Comparison of ENCODE assay signal across 8 mouse cellular contexts in the genomic region with DNA sequence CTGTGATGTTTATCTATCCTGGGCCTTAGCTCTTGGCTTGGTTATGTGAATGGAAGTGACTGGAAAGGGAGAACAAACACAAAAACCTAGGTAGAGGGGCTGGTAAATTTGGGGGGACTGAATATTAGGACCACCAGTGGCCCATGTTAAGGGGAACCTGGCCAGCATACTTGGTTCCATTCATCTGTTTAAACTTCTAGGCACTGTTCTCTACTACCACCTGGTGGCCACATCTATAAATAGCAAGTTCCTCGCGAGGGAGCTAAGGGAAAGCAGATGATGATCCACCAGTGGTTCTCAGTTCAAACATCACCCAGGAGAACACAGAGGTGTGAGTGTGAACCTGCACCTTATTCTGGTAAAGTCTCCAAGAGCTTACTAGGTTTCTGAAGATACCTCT. TPM values are rescaled to one million over a fixed set of nuclear protein-coding genes. Genes with fewer than 3 reads are reported as not detected.
DNase-seq lines count a peak whose midpoint lies in the region; ATAC-seq and TF ChIP-seq lines count a peak whose summit lies in the region.

No protein-coding gene starts in this region.

- ATAC-seq in heart, embryonic 12.5 days (ENCODE audit: insufficient number of reproducible peaks, low FRiP score), result no peak
- ATAC-seq in embryonic facial prominence, embryonic 11.5 days (replicated peaks; ENCODE audit: insufficient number of reproducible peaks, low FRiP score, low TSS enrichment, low read depth), result 0 out of 2 replicates have a peak, but pooled peaks have one; percentile 23
- peak; percentile 74 to 81 for ATAC-seq in hematopoietic stem cell, adult 5-6 weeks (replicated peaks in 1 of 2; ENCODE audit: insufficient read depth in 1 of 2, low FRiP score in 2 of 2, low TSS enrichment in 1 of 2, low read depth in 1 of 2, poor library complexity in 2 of 2, severe bottlenecking in 2 of 2)

- no peaks in the 10 kb centered on the region for H3K79me2 ChIP-seq in heart, adult 2 months (replicated peaks; ENCODE audit: control insufficient read depth, insufficient read depth, low read length)

- no peak; the same call in none of the 2 replicates for TF ChIP-seq CTCF in heart, adult 2 months (IDR thresholded peaks at IDR 0.05)
- peak; percentile 42; the same call in 1 of the 2 replicates for TF ChIP-seq CTCF in spleen, adult 2 months (IDR thresholded peaks at IDR 0.05; ENCODE audit: extremely low read depth, insufficient read depth, insufficient read length, insufficient replicate concordance)

- no peaks in the 10 kb centered on the region for H3K9me3 ChIP-seq in heart, embryonic 12.5 days (replicated peaks)
- no peaks in the 10 kb centered on the region for H3K9me3 ChIP-seq in embryonic facial prominence, embryonic 11.5 days (replicated peaks; ENCODE audit: control insufficient read depth, low read length)

- no peaks in the 10 kb centered on the region for H3K4me1 ChIP-seq in heart, adult 2 months (ENCODE audit: control insufficient read depth, insufficient read depth, low read length)
- peaks cover 8% of the 10 kb centered on the region; the same call in 1 of the 2 replicates for H3K4me1 ChIP-seq in heart, embryonic 12.5 days (replicated peaks)
- H3K4me1 ChIP-seq in embryonic facial prominence, embryonic 11.5 days (ENCODE audit: control insufficient read depth, insufficient read depth, low read length), result no peaks in the 10 kb centered on the region
- H3K4me1 ChIP-seq in spleen, adult 2 months (ENCODE audit: control insufficient read depth, insufficient read depth, insufficient read length), result no peaks in the 10 kb centered on the region

- DNase-seq in heart, adult 2 months, result peak; percentile 56 to 65
- peak; percentile 64 for DNase-seq in adrenal gland, postnatal 14 days
- peak; percentile 81 for DNase-seq in embryonic facial prominence, embryonic 11.5 days (ENCODE audit: low spot score)
- DNase-seq in layer of hippocampus, postnatal 36 days, result peak; percentile 49 to 68
- DNase-seq in mesoderm, embryonic 11.5 days (ENCODE audit: low read depth, low spot score), result peak; percentile 71
- peak; percentile 15 to 52 for DNase-seq in spleen, adult 2 months (ENCODE audit: low read depth in 1 of 2, low spot score in 2 of 2)

- intact Hi-C loops in heart, adult 2 months (cut with DNase I), result loop anchor here (1.0 to 5.0 kb wide), 3 partner anchors 45 to 327 kb away; no protein-coding TSS in a partner anchor

- H3K4me3 ChIP-seq in heart, adult 2 months, result no peak overlapping the region
- H3K4me3 ChIP-seq in heart, embryonic 12.5 days, result no peak overlapping the region
- no peak overlapping the region for H3K4me3 ChIP-seq in embryonic facial prominence, embryonic 11.5 days (ENCODE audit: low read depth, low read length)
- no peak overlapping the region for H3K4me3 ChIP-seq in spleen, adult 2 months (ENCODE audit: extremely low read depth, insufficient read depth, insufficient read length)

- 0% methylated on average over 2 of the region's 2 CpGs for WGBS in heart, adult 2 months
- 3% methylated on average over 2 of the region's 2 CpGs for WGBS in heart, embryonic 12.5 days
- 2% methylated on average over 2 of the region's 2 CpGs for WGBS in embryonic facial prominence, embryonic 11.5 days
- WGBS in spleen, adult 2 months, result 0% methylated on average over 2 of the region's 2 CpGs

- 0 out of 2 replicates have a peak, but pooled peaks have one; percentile 38 for TF ChIP-seq EP300 in heart, adult 2 months (IDR thresholded peaks at IDR 0.05; ENCODE audit: insufficient read depth, low read depth, low read length)

- H3K36me3 ChIP-seq in heart, adult 2 months (ENCODE audit: control insufficient read depth, insufficient read depth, low read length), result no peaks in the 10 kb centered on the region
- peaks cover 28% of the 10 kb centered on the region for H3K36me3 ChIP-seq in heart, embryonic 12.5 days
- H3K36me3 ChIP-seq in embryonic facial prominence, embryonic 11.5 days (replicated peaks; ENCODE audit: control insufficient read depth, insufficient read depth, low read depth, low read length), result no peaks in the 10 kb centered on the region
- H3K36me3 ChIP-seq in spleen, adult 2 months (ENCODE audit: control insufficient read depth, insufficient read depth, low read length), result no peaks in the 10 kb centered on the region

- no peaks in the 10 kb centered on the region for H3K27me3 ChIP-seq in heart, adult 2 months (ENCODE audit: control insufficient read depth, insufficient read depth, low read length)
- H3K27me3 ChIP-seq in heart, embryonic 12.5 days (replicated peaks), result no peaks in the 10 kb centered on the region
- no peaks in the 10 kb centered on the region for H3K27me3 ChIP-seq in embryonic facial prominence, embryonic 11.5 days (ENCODE audit: control insufficient read depth, insufficient read depth, low read length)
- no peaks in the 10 kb centered on the region for H3K27me3 ChIP-seq in spleen, adult 2 months (ENCODE audit: control insufficient read depth, insufficient read depth, low read length)

- H3K27ac ChIP-seq in heart, adult 2 months, result no peak overlapping the region
- no peak overlapping the region for H3K27ac ChIP-seq in heart, embryonic 12.5 days (ENCODE audit: poor library complexity, severe bottlenecking)
- H3K27ac ChIP-seq in embryonic facial prominence, embryonic 11.5 days (replicated peaks; ENCODE audit: low read depth, low read length), result no peak overlapping the region
- H3K27ac ChIP-seq in spleen, adult 2 months (ENCODE audit: insufficient read depth, low read length), result no peak overlapping the region

- TF ChIP-seq POLR2A in heart, adult 2 months (IDR thresholded peaks at IDR 0.05; ENCODE audit: insufficient read depth, low read depth, low read length), result no peak
- TF ChIP-seq POLR2A in spleen, adult 2 months (IDR thresholded peaks at IDR 0.05; ENCODE audit: low read depth, low read length), result no peak

- no peak overlapping the region for H3K9ac ChIP-seq in heart, adult 2 months (ENCODE audit: low read depth, low read length)
- no peak overlapping the region for H3K9ac ChIP-seq in heart, embryonic 12.5 days
- H3K9ac ChIP-seq in embryonic facial prominence, embryonic 11.5 days (replicated peaks; ENCODE audit: low read length), result no peak overlapping the region

- no peak overlapping the region for H3K4me2 ChIP-seq in heart, embryonic 12.5 days
- H3K4me2 ChIP-seq in embryonic facial prominence, embryonic 11.5 days (ENCODE audit: low read depth, low read length), result no peak overlapping the region

RNA-seq across cellular contexts. Expression of a gene that starts 34.4 kb away (rescaled TPM):
- total RNA-seq in heart, adult 2 months (2021), result 1 to 10 TPM in 1 of 2 experiments, under 1 TPM in 1; 0.84 to 1.0 TPM
- polyA plus RNA-seq in heart, adult 2 months (2012; rRNA removed), result 2.5 and 2.8 TPM in 2 replicates
- polyA plus RNA-seq in heart, embryonic 12.5 days (2016; fragmentation: Nextera tagmentation; extraction: Ambion mirVana), result 1.4 and 1.8 TPM in 2 replicates
- 5.9 and 7.2 TPM in 2 replicates for total RNA-seq in adrenal gland, postnatal 14 days (2021)
- polyA plus RNA-seq in embryonic facial prominence, embryonic 11.5 days (2014; fragmentation: Nextera tagmentation; extraction: Ambion mirVana), result 1.2 and 3.0 TPM in 2 replicates
- total RNA-seq in hematopoietic stem cell, adult 5-6 weeks (2017), result 0.84 TPM in 1 of 2 replicates, not detected in the other
- 10 to 100 TPM; 12.9 to 14.1 TPM for total RNA-seq in layer of hippocampus, postnatal 36 days (2021)
- 8.5 and 9.8 TPM in 2 replicates for polyA plus RNA-seq in spleen, adult 2 months (2012; rRNA removed)

RNA-seq across cellular contexts. Expression of a gene that starts 34.7 kb away (rescaled TPM):
- 1 to 10 TPM; 3.7 to 4.1 TPM for total RNA-seq in heart, adult 2 months (2021)
- polyA plus RNA-seq in heart, adult 2 months (2012; rRNA removed), result 3.6 and 6.3 TPM in 2 replicates
- 4.0 and 4.9 TPM in 2 replicates for polyA plus RNA-seq in heart, embryonic 12.5 days (2016; fragmentation: Nextera tagmentation; extraction: Ambion mirVana)
- total RNA-seq in adrenal gland, postnatal 14 days (2021), result 5.7 and 5.8 TPM in 2 replicates
- 5.0 TPM in 2 replicates for polyA plus RNA-seq in embryonic facial prominence, embryonic 11.5 days (2014; fragmentation: Nextera tagmentation; extraction: Ambion mirVana)
- 1.6 and 1.9 TPM in 2 replicates for total RNA-seq in hematopoietic stem cell, adult 5-6 weeks (2017)
- total RNA-seq in layer of hippocampus, postnatal 36 days (2021), result 10 to 100 TPM; 13.8 to 15.6 TPM
- 2.7 and 2.8 TPM in 2 replicates for polyA plus RNA-seq in spleen, adult 2 months (2012; rRNA removed)
